Mouse (Mus musculus): Measurements from ENCODE around the gene Syngr2.

Syngr2 gene

DNA sequence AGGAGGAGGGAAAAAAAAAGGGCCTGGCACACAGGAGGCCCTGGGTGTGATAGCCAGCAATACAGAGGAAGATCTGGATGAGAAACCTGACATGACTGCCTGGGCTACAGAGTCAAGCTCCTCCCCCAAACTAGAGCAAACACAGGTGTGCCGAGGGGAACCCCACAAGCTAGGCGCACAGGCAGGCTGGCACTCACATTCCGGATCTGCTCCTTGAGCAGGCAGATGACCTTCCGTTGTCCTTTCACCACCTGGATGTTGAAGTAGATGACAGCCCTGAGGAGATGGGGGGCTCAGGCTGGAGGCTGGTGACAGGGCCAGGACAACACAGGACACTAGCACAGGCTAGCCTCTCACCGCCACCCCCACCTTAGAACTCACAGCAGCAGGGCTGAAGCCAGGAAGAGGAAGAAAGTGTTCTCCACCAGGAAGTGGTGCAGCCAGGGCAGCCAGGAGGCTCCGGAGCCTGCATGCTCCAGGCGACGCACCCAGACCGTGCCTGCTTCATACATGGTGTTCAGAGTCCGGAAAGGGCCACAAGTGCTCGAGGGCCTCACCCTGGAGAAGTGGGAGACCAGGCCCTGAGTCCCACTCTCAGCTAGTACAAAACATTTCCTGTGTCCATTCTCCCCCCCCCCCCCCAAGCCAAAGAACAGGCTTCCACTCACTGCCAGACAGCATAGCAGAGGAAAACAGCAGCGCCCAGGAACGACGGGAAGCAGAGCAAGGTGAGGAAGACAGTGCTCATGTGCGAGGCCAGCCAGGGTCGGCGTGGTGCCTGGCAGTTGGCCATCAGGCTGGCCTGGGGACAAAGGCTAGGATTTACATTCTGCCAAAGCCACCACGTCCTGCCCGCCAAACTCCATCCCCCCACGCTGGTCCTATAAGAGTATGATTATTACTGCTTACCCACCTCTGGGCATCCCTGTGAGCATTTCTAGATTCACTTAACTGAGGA, 40.5 kb upstream of the Syngr2 start:
- no peak for TF ChIP-seq POU5F1 (IDR thresholded peaks at IDR 0.05; ENCODE audit: borderline replicate concordance, low read length)
- no peak for TF ChIP-seq NANOG (IDR thresholded peaks at IDR 0.05; ENCODE audit: borderline replicate concordance, low read length)
- TF ChIP-seq CTCF (conservative IDR thresholded peaks at IDR 0.05; ENCODE audit: low read length) = no peak
- H3K4me1 ChIP-seq (replicated peaks; ENCODE audit: low read depth, low read length) = peaks cover 64% of the 10 kb centered on the region
- H3K9me3 ChIP-seq (ENCODE audit: low read length) = no peaks in the 10 kb centered on the region
- peaks cover 99% of the 10 kb centered on the region for H3K36me3 ChIP-seq (ENCODE audit: insufficient read depth, low read length)
- H3K4me3 ChIP-seq (replicated peaks; ENCODE audit: low read length) = no peak overlapping the region
- no peaks in the 10 kb centered on the region for H3K27me3 ChIP-seq (ENCODE audit: insufficient read depth, low read length)

DNA sequence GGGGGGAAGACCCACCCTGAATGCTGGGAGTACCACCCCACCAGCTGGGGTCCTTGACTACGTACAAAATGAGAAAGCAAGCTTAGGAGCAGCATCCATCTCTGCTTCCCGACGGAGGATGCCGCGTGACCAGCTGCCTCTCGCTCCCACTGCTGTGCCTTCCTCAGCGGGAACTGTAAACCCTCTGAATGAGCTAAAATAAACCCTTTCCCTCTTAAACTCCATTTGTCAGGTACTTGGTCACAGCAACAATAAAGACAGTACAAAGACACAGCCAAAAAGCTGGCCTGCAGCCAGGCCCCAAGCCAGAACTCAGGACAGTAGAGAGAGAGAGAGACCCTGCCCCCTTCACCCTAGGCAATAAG, 39.8 kb upstream of the Syngr2 start:
- Histone ChIP-seq H3K4me3 (replicated peaks; ENCODE audit: low read length) (no peak overlapping the region), H3K36me3 (ENCODE audit: insufficient read depth, low read length) (peaks cover 99% of the 10 kb centered on the region), H3K9me3 (ENCODE audit: low read length) (no peaks in the 10 kb centered on the region), H3K4me1 (replicated peaks; ENCODE audit: low read depth, low read length) (peaks cover 58% of the 10 kb centered on the region), H3K27me3 (ENCODE audit: insufficient read depth, low read length) (no peaks in the 10 kb centered on the region)
- TF ChIP-seq POU5F1 (IDR thresholded peaks at IDR 0.05; ENCODE audit: borderline replicate concordance, low read length) (no peak), CTCF (conservative IDR thresholded peaks at IDR 0.05; ENCODE audit: low read length) (no peak), NANOG (IDR thresholded peaks at IDR 0.05; ENCODE audit: borderline replicate concordance, low read length) (no peak)

DNA sequence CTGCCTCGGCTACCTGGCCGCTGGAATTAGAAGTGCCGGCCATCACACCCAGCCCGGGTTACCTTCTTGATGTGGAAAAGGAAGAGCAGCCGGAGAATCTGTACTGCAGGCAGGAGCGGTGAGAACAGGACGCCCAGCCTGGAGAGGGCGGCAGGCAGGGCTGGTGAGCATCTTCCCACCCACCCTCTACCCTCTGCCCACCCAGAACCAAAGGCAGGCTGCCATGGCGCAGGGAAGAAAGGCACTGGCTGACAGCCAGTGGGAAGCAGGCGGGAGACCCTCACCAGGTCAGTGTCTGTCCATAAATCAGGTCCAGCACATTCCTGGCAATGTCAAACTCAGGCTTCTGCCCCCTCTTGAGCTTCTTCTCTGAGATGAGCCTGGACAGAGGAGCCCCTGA, 39.1 kb upstream of the Syngr2 start:
- H3K9me3 ChIP-seq (ENCODE audit: low read length) = no peaks in the 10 kb centered on the region
- no peak overlapping the region for H3K4me3 ChIP-seq (replicated peaks; ENCODE audit: low read length)
- TF ChIP-seq POU5F1 (IDR thresholded peaks at IDR 0.05; ENCODE audit: borderline replicate concordance, low read length) = no peak
- TF ChIP-seq NANOG (IDR thresholded peaks at IDR 0.05; ENCODE audit: borderline replicate concordance, low read length) = no peak
- no peak for TF ChIP-seq CTCF (conservative IDR thresholded peaks at IDR 0.05; ENCODE audit: low read length)
- H3K27me3 ChIP-seq (ENCODE audit: insufficient read depth, low read length) = no peaks in the 10 kb centered on the region
- H3K36me3 ChIP-seq (ENCODE audit: insufficient read depth, low read length) = peaks cover 99% of the 10 kb centered on the region
- H3K4me1 ChIP-seq (replicated peaks; ENCODE audit: low read depth, low read length) = peaks cover 50% of the 10 kb centered on the region

DNA sequence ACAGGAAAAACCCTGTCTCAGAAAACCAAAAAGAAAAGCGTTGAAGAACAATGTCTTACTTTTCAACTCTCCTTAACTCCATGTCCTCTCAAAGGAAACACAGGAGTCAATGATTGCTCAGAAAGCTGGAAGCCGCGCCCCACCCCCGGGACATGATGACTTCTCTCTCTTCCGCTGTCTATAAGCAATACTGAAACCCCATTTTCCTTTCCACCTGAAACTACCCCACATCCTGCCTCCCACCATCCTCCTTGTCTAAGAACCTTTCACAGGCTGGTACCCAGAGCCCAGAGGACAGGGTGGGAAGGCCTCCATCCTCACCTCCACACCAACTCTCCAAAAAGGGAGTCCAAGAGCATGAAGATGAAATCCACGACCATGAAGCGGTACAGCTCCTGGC, 37.1 kb upstream of the Syngr2 start:
- Histone ChIP-seq H3K27me3 (ENCODE audit: insufficient read depth, low read length) (no peaks in the 10 kb centered on the region), H3K4me1 (replicated peaks; ENCODE audit: low read depth, low read length) (peaks cover 41% of the 10 kb centered on the region), H3K36me3 (ENCODE audit: insufficient read depth, low read length) (peaks cover 100% of the 10 kb centered on the region), H3K4me3 (replicated peaks; ENCODE audit: low read length) (no peak overlapping the region), H3K9me3 (ENCODE audit: low read length) (no peaks in the 10 kb centered on the region)
- TF ChIP-seq NANOG (IDR thresholded peaks at IDR 0.05; ENCODE audit: borderline replicate concordance, low read length) (no peak), POU5F1 (IDR thresholded peaks at IDR 0.05; ENCODE audit: borderline replicate concordance, low read length) (no peak), CTCF (conservative IDR thresholded peaks at IDR 0.05; ENCODE audit: low read length) (no peak)

DNA sequence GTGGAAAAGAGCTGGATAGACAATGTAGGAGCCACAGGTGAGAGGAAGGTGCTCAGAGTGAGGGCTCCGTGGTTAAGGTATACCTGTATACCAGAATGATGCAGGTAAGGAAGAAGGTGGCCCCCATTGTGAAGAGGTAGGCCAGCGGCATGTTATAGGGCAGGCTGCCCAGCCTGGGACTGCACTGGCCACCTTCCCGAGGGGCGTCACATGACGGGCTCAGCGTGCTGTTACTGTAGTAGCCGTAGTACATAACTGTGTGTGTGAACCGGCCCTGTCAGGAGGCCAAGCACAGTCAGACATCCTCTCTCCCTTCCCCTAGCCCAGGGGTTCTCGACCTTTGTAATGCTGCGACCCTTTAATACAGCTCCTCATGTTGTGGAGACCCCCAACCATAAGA, 34.5 kb upstream of the Syngr2 start:
- TF ChIP-seq NANOG (IDR thresholded peaks at IDR 0.05; ENCODE audit: borderline replicate concordance, low read length) = no peak
- TF ChIP-seq POU5F1 (IDR thresholded peaks at IDR 0.05; ENCODE audit: borderline replicate concordance, low read length) = no peak
- no peak for TF ChIP-seq CTCF (conservative IDR thresholded peaks at IDR 0.05; ENCODE audit: low read length)
- Histone ChIP-seq H3K36me3 (ENCODE audit: insufficient read depth, low read length) (peaks cover 93% of the 10 kb centered on the region), H3K9me3 (ENCODE audit: low read length) (no peaks in the 10 kb centered on the region), H3K27me3 (ENCODE audit: insufficient read depth, low read length) (no peaks in the 10 kb centered on the region), H3K4me1 (replicated peaks; ENCODE audit: low read depth, low read length) (peaks cover 43% of the 10 kb centered on the region), H3K4me3 (replicated peaks; ENCODE audit: low read length) (no peak overlapping the region)

DNA sequence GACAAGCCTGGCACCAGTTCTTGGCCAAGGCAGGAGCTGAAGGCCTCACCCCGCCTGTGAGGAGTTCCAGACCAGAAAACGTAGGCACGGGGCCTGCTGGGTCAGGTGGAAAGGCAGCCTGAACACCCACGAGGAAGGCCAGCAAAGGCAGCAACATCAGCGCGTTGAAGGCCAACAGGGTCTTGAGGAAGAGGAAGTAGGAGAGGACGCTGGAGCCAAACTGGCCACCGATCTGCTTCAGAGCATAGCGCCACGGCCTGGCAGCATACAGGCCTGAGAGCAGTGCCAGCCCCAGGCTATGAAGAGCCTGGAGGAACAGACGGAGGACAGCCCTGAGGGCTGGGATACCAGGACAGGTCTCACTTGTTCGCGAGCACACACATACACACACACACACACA, 33.9 kb upstream of the Syngr2 start:
- Histone ChIP-seq H3K36me3 (ENCODE audit: insufficient read depth, low read length) (peaks cover 86% of the 10 kb centered on the region), H3K4me1 (replicated peaks; ENCODE audit: low read depth, low read length) (peaks cover 37% of the 10 kb centered on the region), H3K27me3 (ENCODE audit: insufficient read depth, low read length) (no peaks in the 10 kb centered on the region), H3K4me3 (replicated peaks; ENCODE audit: low read length) (no peak overlapping the region), H3K9me3 (ENCODE audit: low read length) (no peaks in the 10 kb centered on the region)
- TF ChIP-seq CTCF (conservative IDR thresholded peaks at IDR 0.05; ENCODE audit: low read length) (no peak), NANOG (IDR thresholded peaks at IDR 0.05; ENCODE audit: borderline replicate concordance, low read length) (no peak)

DNA sequence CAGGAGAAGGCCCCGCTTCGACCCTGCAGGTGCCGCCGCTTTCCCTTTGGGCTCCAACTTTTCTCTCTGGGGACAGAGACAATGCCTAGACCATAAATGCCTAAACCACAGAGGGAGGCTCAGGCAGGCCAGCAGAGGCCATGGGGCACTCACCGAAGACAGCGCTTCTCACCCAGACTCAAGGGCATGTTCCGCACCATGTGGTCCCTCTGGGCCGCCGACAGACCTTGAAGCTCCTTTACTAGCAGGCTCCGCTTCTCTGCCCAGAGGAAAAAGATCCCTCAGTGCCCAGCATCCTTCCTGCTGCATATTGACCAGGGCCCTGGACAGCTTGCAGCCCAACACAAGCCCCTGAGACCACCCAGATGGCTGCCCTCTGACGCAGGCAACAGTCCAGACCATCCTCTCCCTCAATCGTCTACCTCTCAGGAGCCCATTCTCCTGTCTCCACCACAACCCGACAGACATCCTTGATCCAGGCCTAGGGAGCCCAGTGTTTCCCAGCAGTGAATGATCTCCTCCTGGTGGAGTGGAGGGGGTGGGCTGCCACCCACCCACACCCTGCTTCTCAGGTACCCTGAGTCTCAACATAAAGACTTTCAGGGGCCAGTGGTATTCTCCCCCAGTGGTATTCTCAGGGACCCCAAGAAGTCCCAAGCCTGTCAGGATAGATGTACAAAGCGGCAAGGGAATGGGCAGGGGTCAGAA, 33.2 kb upstream of the Syngr2 start:
- Histone ChIP-seq H3K27me3 (ENCODE audit: insufficient read depth, low read length) (no peaks in the 10 kb centered on the region), H3K4me3 (replicated peaks; ENCODE audit: low read length) (no peak overlapping the region), H3K36me3 (ENCODE audit: insufficient read depth, low read length) (peaks cover 79% of the 10 kb centered on the region), H3K9me3 (ENCODE audit: low read length) (no peaks in the 10 kb centered on the region), H3K4me1 (replicated peaks; ENCODE audit: low read depth, low read length) (peaks cover 40% of the 10 kb centered on the region)
- TF ChIP-seq NANOG (IDR thresholded peaks at IDR 0.05; ENCODE audit: borderline replicate concordance, low read length) = no peak

DNA sequence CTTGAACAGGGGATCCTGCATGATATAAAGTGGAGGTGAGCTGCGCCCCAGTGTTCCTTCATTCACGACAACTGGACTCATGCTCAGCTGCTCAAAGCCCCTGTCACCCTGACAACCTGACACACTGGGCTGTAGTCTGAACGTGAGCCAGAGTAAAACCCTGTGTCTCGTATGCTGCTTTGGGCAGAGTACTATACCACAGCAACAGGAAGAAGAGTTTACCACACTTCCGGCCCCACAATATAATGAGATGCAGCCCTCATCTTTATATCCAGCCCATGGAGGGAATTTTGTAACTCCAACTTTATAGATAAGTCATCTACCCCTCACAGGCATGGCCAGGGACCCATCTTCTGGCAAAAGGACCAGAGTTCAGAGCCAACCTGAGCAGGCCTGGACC, 32.4 kb upstream of the Syngr2 start:
- H3K9me3 ChIP-seq (ENCODE audit: low read length) = no peaks in the 10 kb centered on the region
- no peak for TF ChIP-seq POU5F1 (IDR thresholded peaks at IDR 0.05; ENCODE audit: borderline replicate concordance, low read length)
- TF ChIP-seq CTCF (conservative IDR thresholded peaks at IDR 0.05; ENCODE audit: low read length) = no peak
- no peak for TF ChIP-seq NANOG (IDR thresholded peaks at IDR 0.05; ENCODE audit: borderline replicate concordance, low read length)
- H3K36me3 ChIP-seq (ENCODE audit: insufficient read depth, low read length) = peaks cover 71% of the 10 kb centered on the region
- H3K4me3 ChIP-seq (replicated peaks; ENCODE audit: low read length) = no peak overlapping the region
- no peaks in the 10 kb centered on the region for H3K27me3 ChIP-seq (ENCODE audit: insufficient read depth, low read length)
- H3K4me1 ChIP-seq (replicated peaks; ENCODE audit: low read depth, low read length) = peaks cover 49% of the 10 kb centered on the region

Data from E14TG2a.4 (cell line).